Mouse (Mus musculus) liver, postnatal 0 days (tissue): Measurements from ENCODE around the gene Stk11. TPM values are rescaled to one million over a fixed set of nuclear protein-coding genes. Genes with fewer than 3 reads are reported as not detected.

Source experiments
- ATAC-seq: fragments of 200-750 bp; cut with Nextera tagmentation; 2 replicates; pipeline ENCODE4 v1.8.0; 2017; ENCODE audit warnings: mild to moderate bottlenecking, moderate library complexity
- DNase-seq: peaks from one replicate; pipeline ENCODE4 v3.0.0-alpha.2; 2016
- H3K27ac ChIP-seq: fragments of 300-500 bp; sonication (generic); 2 replicates; pipeline ENCODE4 v1.5.1; 2014; ENCODE audit warnings: antibody characterized with exemption, moderate library complexity, mild to moderate bottlenecking, low read depth
- H3K27me3 ChIP-seq: fragments of 300-500 bp; sonication (generic); 2 replicates; pipeline ENCODE4 v1.6.1; 2014; ENCODE audit warnings: low read length, control low read depth, mixed read lengths; ENCODE audit not compliant: insufficient read depth
- H3K36me3 ChIP-seq: fragments of 300-500 bp; sonication (generic); replicated peaks from 2 replicates; pipeline ENCODE4 v1.6.1; 2014; ENCODE audit warnings: mild to moderate bottlenecking, control low read depth, low read length, moderate library complexity, mixed read lengths; ENCODE audit not compliant: insufficient read depth
- H3K4me1 ChIP-seq: fragments of 300-500 bp; sonication (generic); 2 replicates; pipeline ENCODE4 v1.6.1; 2014; ENCODE audit warnings: antibody characterized with exemption, mild to moderate bottlenecking, control low read depth; ENCODE audit not compliant: insufficient read depth
- H3K4me2 ChIP-seq: fragments of 300-500 bp; sonication (generic); 2 replicates; pipeline ENCODE4 v1.6.1; 2014; ENCODE audit warnings: low read depth, mild to moderate bottlenecking, low read length, moderate library complexity, mixed read lengths
- H3K4me3 ChIP-seq: fragments of 300-500 bp; sonication (generic); 2 replicates; pipeline ENCODE4 v1.5.1; 2014; ENCODE audit warnings: low read depth, low read length
- H3K9ac ChIP-seq: fragments of 300-500 bp; sonication (generic); replicated peaks from 2 replicates; pipeline ENCODE4 v1.6.1; 2014; ENCODE audit warnings: mild to moderate bottlenecking, moderate library complexity
- H3K9me3 ChIP-seq: fragments of 300-500 bp; sonication (generic); 2 replicates; pipeline ENCODE4 v1.6.1; 2016; ENCODE audit warnings: mild to moderate bottlenecking, control low read depth, low read length, mixed read lengths
- CTCF ChIP-seq: sonication (generic); IDR thresholded peaks from 2 replicates; pipeline ENCODE4 v1.5.1; 2016; ENCODE audit warnings: antibody characterized with exemption, low read depth
- EP300 ChIP-seq: IDR thresholded peaks from 2 replicates; pipeline ENCODE4 v1.6.1; 2016; ENCODE audit warnings: antibody characterized with exemption, low read depth, mild to moderate bottlenecking
- WGBS: fragments of 180-500 bp; shearing (Covaris S2); extraction: QIAGEN DNeasy Blood & Tissue Kit; methylation state at CpG from one replicate; pipeline ENCODE4 v1.1.7; 2014; ENCODE audit not compliant: insufficient replicate concordance; 5-methylcytosine and 5-hydroxymethylcytosine counted together
- polyA plus RNA-seq: library from polyadenylated mRNA; unstranded; fragments of >200 nt; fragmentation: Nextera tagmentation; extraction: Ambion mirVana; gene quantifications from 2 replicates; pipeline ENCODE4 v1.2.1, GENCODE M21; 2015

The Stk11 gene
- polyA plus RNA-seq, 1 experiment from 2014 or later, result 11.2 TPM

DNA sequence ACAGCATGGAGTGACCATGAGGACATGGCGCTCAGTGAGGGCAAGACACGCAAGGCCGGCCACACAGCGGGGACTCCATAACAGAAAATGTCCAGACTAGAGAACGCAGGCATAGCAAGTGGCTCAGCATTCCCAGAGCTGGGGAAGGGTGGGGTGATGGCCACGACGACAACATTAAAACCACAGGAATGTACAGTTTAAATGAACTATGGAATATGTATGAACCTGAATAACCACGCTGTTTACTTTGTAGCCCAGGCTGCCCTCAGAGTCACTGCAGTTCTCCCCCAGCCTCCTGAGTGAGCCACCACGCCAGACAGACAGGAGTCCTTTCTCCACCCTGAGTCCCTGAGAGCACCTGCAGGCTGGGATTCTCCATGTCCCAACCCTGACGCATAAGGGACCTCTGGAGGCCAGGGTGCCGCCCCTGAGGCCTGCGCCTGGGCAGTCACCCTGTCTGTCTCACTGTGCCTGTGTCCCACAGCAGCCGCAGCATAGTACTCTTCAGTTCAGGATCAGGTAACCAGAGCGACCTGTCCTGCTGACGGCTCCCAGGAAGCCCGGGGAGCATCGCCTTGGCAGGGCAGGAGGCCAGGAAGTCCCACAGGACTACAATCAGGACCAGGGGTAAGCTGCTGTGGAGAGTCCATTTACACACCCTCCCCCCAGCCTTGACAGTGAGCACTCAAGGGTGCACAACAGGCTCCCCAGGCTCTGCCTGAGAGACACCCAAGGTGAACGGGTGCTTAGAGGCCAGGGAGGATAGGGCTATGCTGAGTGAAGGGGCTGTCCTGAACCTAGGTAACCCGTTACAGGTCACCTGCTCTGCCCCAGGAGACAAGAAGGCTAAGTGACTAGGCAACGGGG, 42.7 kb upstream of the Stk11 start:
- 83% methylated on average over 20 of the region's 20 CpGs for WGBS
- peak overlapping the region; percentile 19; the same call in 1 of the 2 replicates for H3K9ac ChIP-seq
- H3K9me3 ChIP-seq, result no peaks in the 10 kb centered on the region
- H3K27me3 ChIP-seq, result no peaks in the 10 kb centered on the region
- H3K27ac ChIP-seq, result peak overlapping the region; percentile 97
- H3K36me3 ChIP-seq, result peaks cover 30% of the 10 kb centered on the region
- H3K4me1 ChIP-seq, result peaks cover 48% of the 10 kb centered on the region
- H3K4me3 ChIP-seq, result no peak overlapping the region
- H3K4me2 ChIP-seq, result no peak overlapping the region; the same call in 1 of the 2 replicates
- DNase-seq (no peak), ATAC-seq (no peak)
- no peak for TF ChIP-seq EP300
- no peak for TF ChIP-seq CTCF

DNA sequence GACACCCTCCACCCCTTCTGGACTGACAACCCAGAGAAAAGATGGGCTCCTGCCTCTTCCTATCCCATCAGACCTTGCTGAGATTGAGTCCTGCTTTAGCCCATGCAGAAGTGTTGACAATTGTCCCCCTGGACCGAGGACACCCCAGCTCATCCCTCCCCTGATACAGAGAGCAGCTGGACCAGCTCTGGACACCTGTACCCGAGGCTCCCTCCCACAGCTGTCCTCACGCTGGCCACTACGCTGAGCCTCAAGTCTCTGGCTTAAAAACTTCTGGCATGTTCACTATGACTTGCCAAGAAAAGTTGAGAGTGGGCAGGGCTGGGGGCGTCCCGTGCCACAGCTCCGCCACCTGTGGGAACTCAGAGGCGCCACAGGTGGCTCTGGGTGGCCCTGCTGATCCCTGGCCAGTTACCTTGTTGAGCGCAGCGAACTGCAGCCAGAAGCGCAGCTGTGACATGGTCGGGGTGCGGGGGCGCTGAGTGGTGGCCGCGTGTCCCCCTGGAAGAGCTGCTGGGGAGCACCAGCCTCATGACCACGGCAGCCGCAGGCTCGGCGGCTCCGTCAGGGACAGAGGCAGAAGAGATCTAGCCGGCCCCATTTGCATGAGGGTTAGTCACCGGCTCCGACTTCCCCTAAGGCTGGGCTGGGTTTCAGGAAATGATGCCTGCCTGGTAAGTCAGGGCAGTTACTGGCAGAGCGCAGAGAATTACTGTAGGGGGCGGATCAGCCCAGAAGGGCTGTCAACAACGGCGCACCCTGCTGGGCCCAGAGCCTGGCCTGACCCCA, 40.6 kb upstream of the Stk11 start:
- Histone ChIP-seq H3K27me3 (no peaks in the 10 kb centered on the region), H3K4me1 (peaks cover 54% of the 10 kb centered on the region), H3K4me2 (peak overlapping the region; percentile 63), H3K27ac (peak overlapping the region; percentile 90), H3K9me3 (no peaks in the 10 kb centered on the region), H3K36me3 (peaks cover 32% of the 10 kb centered on the region), H3K4me3 (peak overlapping the region; percentile 44), H3K9ac (peak overlapping the region; percentile 65)
- DNase-seq (peak; percentile 82), ATAC-seq (peak; percentile 43)
- TF ChIP-seq CTCF (peak; percentile 73), EP300 (peak; percentile 84)
- WGBS, result 23% methylated on average over 26 of the region's 28 CpGs

DNA sequence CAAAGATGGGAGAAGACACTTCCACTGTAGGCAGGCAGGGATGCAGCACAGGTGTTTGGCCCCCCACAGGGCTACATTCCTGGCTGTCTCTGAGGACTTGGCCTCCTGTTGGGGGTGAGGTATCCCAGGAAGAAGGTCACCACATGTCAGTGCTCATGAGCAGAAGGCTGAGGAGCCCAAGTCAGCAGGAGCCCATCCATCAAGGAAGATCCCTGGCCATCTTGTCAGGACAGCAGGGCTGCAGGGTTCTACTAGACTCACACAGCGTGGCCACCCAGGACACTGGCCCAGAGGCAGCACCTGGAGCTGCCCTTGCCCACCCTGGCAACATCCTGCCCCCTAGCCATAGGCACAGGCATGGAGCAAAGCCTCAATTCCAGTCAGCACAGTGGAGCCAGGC, 39.7 kb upstream of the Stk11 start:
- WGBS, result 75% methylated on average over 1 of the region's 1 CpGs
- peak overlapping the region; percentile 63; the same call in 1 of the 2 replicates for H3K4me2 ChIP-seq
- ATAC-seq, result no peak
- H3K4me3 ChIP-seq, result no peak overlapping the region
- H3K27ac ChIP-seq, result peak overlapping the region; percentile 90
- no peak for DNase-seq
- H3K9me3 ChIP-seq, result no peaks in the 10 kb centered on the region
- 0 out of 2 replicates have a peak, but pooled peaks have one; percentile 8 for TF ChIP-seq CTCF
- no peak for TF ChIP-seq EP300
- H3K36me3 ChIP-seq, result peaks cover 38% of the 10 kb centered on the region
- no peak overlapping the region for H3K9ac ChIP-seq
- H3K27me3 ChIP-seq, result no peaks in the 10 kb centered on the region
- H3K4me1 ChIP-seq, result peaks cover 48% of the 10 kb centered on the region

DNA sequence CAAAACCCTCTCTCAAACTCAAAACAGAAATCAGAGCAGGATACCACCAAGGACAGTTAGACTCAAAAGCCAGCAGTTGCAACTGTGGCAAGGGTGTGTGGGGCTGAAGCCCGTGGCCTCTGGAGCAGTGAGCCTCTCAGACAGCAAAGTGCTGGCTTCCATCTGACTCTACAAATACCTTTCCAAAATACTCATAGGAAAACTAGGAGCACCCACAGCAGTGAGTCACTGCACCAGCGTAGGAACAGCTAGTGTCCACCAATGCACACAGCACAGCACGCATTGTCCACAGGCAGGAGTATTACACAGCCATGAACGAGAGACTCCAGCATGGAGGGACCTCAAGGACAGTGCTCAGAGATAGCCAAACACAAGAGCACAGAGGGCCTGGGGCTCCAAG, 39.2 kb upstream of the Stk11 start:
- H3K9me3 ChIP-seq, result no peaks in the 10 kb centered on the region
- H3K36me3 ChIP-seq, result peaks cover 42% of the 10 kb centered on the region
- peaks cover 47% of the 10 kb centered on the region for H3K4me1 ChIP-seq
- H3K4me2 ChIP-seq, result no peak overlapping the region
- no peak overlapping the region for H3K4me3 ChIP-seq
- no peak overlapping the region for H3K9ac ChIP-seq
- no peaks in the 10 kb centered on the region for H3K27me3 ChIP-seq
- peak overlapping the region; percentile 90 for H3K27ac ChIP-seq
- TF ChIP-seq EP300 (no peak), CTCF (no peak)
- 93% methylated on average over 4 of the region's 4 CpGs for WGBS
- no peak for ATAC-seq
- DNase-seq, result no peak

DNA sequence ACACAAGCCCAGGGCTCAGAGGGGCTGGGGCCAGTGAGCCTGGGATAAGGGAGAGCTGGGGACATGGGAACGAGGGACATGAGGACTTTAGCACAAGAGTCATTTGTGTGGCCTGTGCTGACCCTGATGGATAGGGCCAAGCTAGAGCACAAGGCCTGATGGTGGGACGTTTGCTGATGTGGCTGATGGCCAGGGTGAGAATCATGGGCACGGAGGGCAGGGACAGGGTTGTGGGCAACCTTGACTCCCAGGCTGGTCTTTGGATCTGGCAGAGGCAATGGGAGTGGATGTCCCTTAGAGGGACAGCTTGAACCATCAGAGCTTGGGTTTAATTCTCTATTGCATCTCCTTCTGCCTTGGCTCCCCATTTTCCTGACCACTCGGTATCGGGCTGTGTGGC, 38.3 kb upstream of the Stk11 start:
- ATAC-seq, result no peak
- TF ChIP-seq EP300, result no peak
- no peak for TF ChIP-seq CTCF
- Histone ChIP-seq H3K27ac (0 out of 2 replicates have a peak overlapping the region, but pooled peaks have one; percentile 22), H3K4me2 (no peak overlapping the region), H3K9me3 (no peaks in the 10 kb centered on the region), H3K4me3 (no peak overlapping the region), H3K36me3 (peaks cover 46% of the 10 kb centered on the region), H3K9ac (no peak overlapping the region), H3K4me1 (peaks cover 46% of the 10 kb centered on the region), H3K27me3 (no peaks in the 10 kb centered on the region)
- 78% methylated on average over 5 of the region's 5 CpGs for WGBS
- no peak for DNase-seq

DNA sequence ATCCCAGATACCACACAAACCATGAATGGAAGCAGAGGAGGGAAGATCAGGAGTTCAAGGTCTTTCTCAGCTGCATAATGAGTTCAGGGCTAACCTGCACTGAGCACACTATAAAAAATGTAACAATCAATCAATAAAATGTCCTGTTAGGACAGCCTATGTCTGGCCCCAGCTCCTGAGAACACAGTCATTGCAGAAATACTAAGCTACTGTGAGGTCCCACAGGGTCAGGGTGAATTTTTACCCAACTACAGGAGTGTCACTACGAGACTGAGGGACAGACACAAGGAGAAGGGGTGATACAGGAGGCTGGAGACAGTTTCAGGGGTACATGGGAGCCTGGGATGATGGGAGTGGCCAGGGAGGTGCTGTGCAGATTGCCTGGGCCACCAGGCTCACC, 37.2 kb upstream of the Stk11 start:
- Histone ChIP-seq H3K9me3 (no peaks in the 10 kb centered on the region), H3K27ac (no peak overlapping the region), H3K4me1 (peaks cover 40% of the 10 kb centered on the region), H3K36me3 (peaks cover 54% of the 10 kb centered on the region), H3K27me3 (no peaks in the 10 kb centered on the region), H3K4me2 (no peak overlapping the region), H3K4me3 (no peak overlapping the region), H3K9ac (no peak overlapping the region)
- no peak for DNase-seq
- WGBS, result 75% methylated on average over 1 of the region's 1 CpGs
- TF ChIP-seq CTCF (no peak), EP300 (no peak)
- ATAC-seq, result no peak
